Mouse (Mus musculus): Measurements from ENCODE around the gene Wnt10b. TPM values are rescaled to one million over a fixed set of nuclear protein-coding genes. Genes with fewer than 3 reads are reported as not detected.

Gene Wnt10b
- polyA plus RNA-seq, 1 experiment from 2014 or later, result not detected

DNA sequence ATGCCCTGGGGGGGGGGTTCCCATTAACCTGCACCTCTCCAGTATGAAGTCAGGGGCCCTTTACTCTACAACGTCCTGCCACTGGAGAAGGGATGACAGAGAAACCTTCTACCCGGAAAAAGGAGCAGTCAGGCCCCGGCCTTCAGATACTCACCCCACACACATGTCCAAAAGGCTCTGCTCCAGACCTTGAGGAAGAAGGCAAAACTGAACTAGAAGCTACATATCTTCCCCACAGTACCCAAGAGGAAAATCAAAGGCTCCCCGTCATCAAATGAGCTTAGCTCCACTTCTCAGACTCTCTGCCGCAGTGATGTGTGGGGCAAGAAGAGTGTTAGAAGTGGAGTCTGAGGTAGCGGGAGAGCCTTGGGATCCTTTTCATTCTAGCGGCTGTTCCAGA lies 51.2 kb downstream of the Wnt10b start:
- Histone ChIP-seq H3K4me1 (ENCODE audit: control insufficient read depth, insufficient read depth, low read length) (0 out of 2 replicates have a peak, but pooled peaks cover 12% of the 10 kb centered on the region), H3K9ac (replicated peaks; ENCODE audit: low read depth, low read length) (no peak overlapping the region; the same call in 1 of the 2 replicates), H3K4me3 (ENCODE audit: low read depth, low read length) (peak overlapping the region; percentile 59), H3K36me3 (ENCODE audit: control insufficient read depth, insufficient read depth, low read length) (no peaks in the 10 kb centered on the region), H3K9me3 (ENCODE audit: control insufficient read depth, low read depth, low read length) (no peaks in the 10 kb centered on the region), H3K27ac (ENCODE audit: low read length) (no peak overlapping the region), H3K27me3 (ENCODE audit: control insufficient read depth, insufficient read depth, low read length) (no peaks in the 10 kb centered on the region), H3K4me2 (replicated peaks; ENCODE audit: low read depth, low read length) (peak overlapping the region; percentile 98)
- WGBS, result 45% methylated on average over 7 of the region's 7 CpGs
- no peak for ATAC-seq (ENCODE audit: insufficient number of reproducible peaks, insufficient read depth, low FRiP score, low read depth)

DNA sequence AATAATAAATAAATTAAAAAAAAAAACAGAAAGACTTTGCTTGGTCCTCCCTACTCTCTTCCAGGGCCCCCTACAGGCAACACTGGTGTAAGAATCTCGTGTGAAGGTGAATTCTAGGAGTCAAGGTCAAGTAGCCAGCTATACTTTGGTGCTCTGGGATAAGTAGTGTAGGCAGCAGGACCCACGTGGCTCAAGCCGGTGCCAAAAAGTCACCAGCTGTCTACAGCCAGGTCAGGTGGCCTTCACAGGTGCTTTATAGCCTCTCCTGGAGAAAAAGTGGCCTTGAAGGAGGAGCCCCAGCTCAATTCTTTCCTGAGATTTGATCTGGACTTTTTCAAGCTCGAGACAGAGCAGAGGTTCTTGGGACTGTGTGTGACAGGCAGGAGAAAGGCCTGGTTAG lies 51.9 kb downstream of the Wnt10b start:
- no peak overlapping the region for H3K4me3 ChIP-seq (ENCODE audit: low read depth, low read length)
- 67% methylated on average over 4 of the region's 4 CpGs for WGBS
- H3K36me3 ChIP-seq (ENCODE audit: control insufficient read depth, insufficient read depth, low read length), result no peaks in the 10 kb centered on the region
- no peak overlapping the region for H3K9ac ChIP-seq (replicated peaks; ENCODE audit: low read depth, low read length)
- H3K4me2 ChIP-seq (replicated peaks; ENCODE audit: low read depth, low read length), result no peak overlapping the region
- H3K4me1 ChIP-seq (ENCODE audit: control insufficient read depth, insufficient read depth, low read length), result 0 out of 2 replicates have a peak, but pooled peaks cover 12% of the 10 kb centered on the region
- H3K27ac ChIP-seq (ENCODE audit: low read length), result no peak overlapping the region
- H3K27me3 ChIP-seq (ENCODE audit: control insufficient read depth, insufficient read depth, low read length), result no peaks in the 10 kb centered on the region
- ATAC-seq (ENCODE audit: insufficient number of reproducible peaks, insufficient read depth, low FRiP score, low read depth), result no peak
- H3K9me3 ChIP-seq (ENCODE audit: control insufficient read depth, low read depth, low read length), result no peaks in the 10 kb centered on the region

DNA sequence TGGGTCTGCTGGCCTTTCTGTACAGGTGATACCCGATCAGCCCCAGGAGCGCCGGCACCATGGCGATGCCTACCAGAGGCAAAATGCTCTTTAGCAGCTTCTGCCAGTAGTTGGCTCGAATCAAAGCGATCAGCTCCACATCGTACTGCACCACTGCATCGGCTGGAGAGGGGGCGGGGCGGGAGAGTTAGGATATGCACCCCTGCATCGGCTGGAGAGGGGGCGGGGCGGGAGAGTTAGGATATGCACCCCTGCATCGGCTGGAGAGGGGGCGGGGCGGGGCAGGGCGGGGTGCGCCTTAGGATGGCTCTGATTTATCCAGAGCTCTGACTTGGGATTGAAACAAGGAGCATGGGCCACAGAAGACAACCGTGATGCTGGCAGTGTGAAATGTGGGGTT lies 53.5 kb downstream of the Wnt10b start:
- Histone ChIP-seq H3K4me2 (replicated peaks; ENCODE audit: low read depth, low read length) (peak overlapping the region; percentile 7; the same call in 1 of the 2 replicates), H3K4me1 (ENCODE audit: control insufficient read depth, insufficient read depth, low read length) (0 out of 2 replicates have a peak, but pooled peaks cover 12% of the 10 kb centered on the region), H3K9me3 (ENCODE audit: control insufficient read depth, low read depth, low read length) (no peaks in the 10 kb centered on the region), H3K27me3 (ENCODE audit: control insufficient read depth, insufficient read depth, low read length) (no peaks in the 10 kb centered on the region), H3K9ac (replicated peaks; ENCODE audit: low read depth, low read length) (no peak overlapping the region), H3K36me3 (ENCODE audit: control insufficient read depth, insufficient read depth, low read length) (no peaks in the 10 kb centered on the region), H3K4me3 (ENCODE audit: low read depth, low read length) (no peak overlapping the region), H3K27ac (ENCODE audit: low read length) (no peak overlapping the region)
- 28% methylated on average over 19 of the region's 19 CpGs for WGBS
- no peak for ATAC-seq (ENCODE audit: insufficient number of reproducible peaks, insufficient read depth, low FRiP score, low read depth)

DNA sequence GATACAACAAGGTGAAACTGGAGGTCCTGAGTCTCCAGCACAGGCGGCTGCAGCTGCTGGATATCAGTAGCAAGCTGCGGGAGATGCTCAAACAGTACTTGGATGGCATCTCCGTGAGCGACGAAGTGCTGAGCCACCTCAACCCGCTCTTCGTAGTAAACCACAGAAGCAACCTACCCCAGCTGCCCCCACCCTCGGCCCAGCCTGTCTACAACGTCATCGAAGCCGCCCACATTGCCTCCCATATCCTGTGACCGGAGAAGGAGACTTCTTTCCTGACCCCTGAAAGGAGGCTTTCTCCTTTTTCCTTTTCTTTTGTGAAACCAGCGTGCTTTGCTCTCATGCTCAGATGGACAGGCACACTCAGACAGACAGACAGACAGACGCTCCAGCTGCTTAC lies 55.1 kb downstream of the Wnt10b start:
- H3K4me3 ChIP-seq (ENCODE audit: low read depth, low read length), result no peak overlapping the region
- no peak overlapping the region for H3K9ac ChIP-seq (replicated peaks; ENCODE audit: low read depth, low read length)
- 0 out of 2 replicates have a peak, but pooled peaks cover 12% of the 10 kb centered on the region for H3K4me1 ChIP-seq (ENCODE audit: control insufficient read depth, insufficient read depth, low read length)
- H3K36me3 ChIP-seq (ENCODE audit: control insufficient read depth, insufficient read depth, low read length), result no peaks in the 10 kb centered on the region
- H3K27me3 ChIP-seq (ENCODE audit: control insufficient read depth, insufficient read depth, low read length), result no peaks in the 10 kb centered on the region
- 46% methylated on average over 14 of the region's 14 CpGs for WGBS
- H3K9me3 ChIP-seq (ENCODE audit: control insufficient read depth, low read depth, low read length), result no peaks in the 10 kb centered on the region
- no peak for ATAC-seq (ENCODE audit: insufficient number of reproducible peaks, insufficient read depth, low FRiP score, low read depth)
- no peak overlapping the region for H3K4me2 ChIP-seq (replicated peaks; ENCODE audit: low read depth, low read length)
- H3K27ac ChIP-seq (ENCODE audit: low read length), result no peak overlapping the region

DNA sequence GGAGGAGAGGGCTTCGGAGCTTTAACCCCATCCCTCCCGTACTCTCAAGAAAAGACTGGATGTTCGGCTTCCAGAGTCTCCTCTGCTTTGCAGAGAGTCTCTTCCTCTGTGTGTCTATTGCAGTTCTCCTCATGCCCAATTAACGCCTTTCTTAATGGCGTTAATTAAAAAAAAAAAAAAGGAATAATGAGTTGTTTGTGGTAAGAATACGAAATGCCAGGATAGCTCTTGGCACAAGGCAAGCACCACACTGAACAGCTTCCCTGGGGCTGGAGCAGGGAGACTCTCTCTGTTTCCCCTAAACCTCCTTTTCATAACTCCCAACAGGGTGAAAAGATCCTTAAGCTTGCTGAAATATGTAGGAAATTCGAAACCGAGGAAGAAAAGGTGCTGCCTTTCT lies 55.8 kb downstream of the Wnt10b start:
- 0 out of 2 replicates have a peak, but pooled peaks cover 11% of the 10 kb centered on the region for H3K4me1 ChIP-seq (ENCODE audit: control insufficient read depth, insufficient read depth, low read length)
- H3K27me3 ChIP-seq (ENCODE audit: control insufficient read depth, insufficient read depth, low read length), result no peaks in the 10 kb centered on the region
- H3K4me3 ChIP-seq (ENCODE audit: low read depth, low read length), result no peak overlapping the region
- H3K9ac ChIP-seq (replicated peaks; ENCODE audit: low read depth, low read length), result no peak overlapping the region
- H3K9me3 ChIP-seq (ENCODE audit: control insufficient read depth, low read depth, low read length), result no peaks in the 10 kb centered on the region
- no peaks in the 10 kb centered on the region for H3K36me3 ChIP-seq (ENCODE audit: control insufficient read depth, insufficient read depth, low read length)
- H3K27ac ChIP-seq (ENCODE audit: low read length), result no peak overlapping the region
- 73% methylated on average over 8 of the region's 8 CpGs for WGBS
- no peak for ATAC-seq (ENCODE audit: insufficient number of reproducible peaks, insufficient read depth, low FRiP score, low read depth)
- H3K4me2 ChIP-seq (replicated peaks; ENCODE audit: low read depth, low read length), result no peak overlapping the region

Other genes with a start within 250 kb of the Wnt10b start
- 90.6 and 92.2 TPM in 2 replicates for gene Kansl2, start 243.9 kb downstream of the Wnt10b start, polyA plus RNA-seq (2014; fragmentation: Nextera tagmentation; extraction: Ambion mirVana)
- gene Ccnt1, start 207.2 kb downstream of the Wnt10b start, polyA plus RNA-seq (2014; fragmentation: Nextera tagmentation; extraction: Ambion mirVana), result 60.0 and 61.2 TPM in 2 replicates
- gene 4930415O20Rik, start 207.1 kb downstream of the Wnt10b start, polyA plus RNA-seq (2014; fragmentation: Nextera tagmentation; extraction: Ambion mirVana), result not detected in 2 replicates
- gene Adcy6, start 168.1 kb downstream of the Wnt10b start, polyA plus RNA-seq (2014; fragmentation: Nextera tagmentation; extraction: Ambion mirVana), result 21.9 and 23.0 TPM in 2 replicates
- gene Cacnb3, start 147.3 kb downstream of the Wnt10b start, polyA plus RNA-seq (2014; fragmentation: Nextera tagmentation; extraction: Ambion mirVana), result 34.4 TPM in 2 replicates
- 30.1 and 30.3 TPM in 2 replicates for gene Ddx23, start 115.3 kb downstream of the Wnt10b start, polyA plus RNA-seq (2014; fragmentation: Nextera tagmentation; extraction: Ambion mirVana)
- gene Rnd1, start 100.7 kb downstream of the Wnt10b start, polyA plus RNA-seq (2014; fragmentation: Nextera tagmentation; extraction: Ambion mirVana), result 0.75 and 0.83 TPM in 2 replicates
- gene Ccdc65, start 69.9 kb downstream of the Wnt10b start, polyA plus RNA-seq (2014; fragmentation: Nextera tagmentation; extraction: Ambion mirVana), result 1.2 and 1.4 TPM in 2 replicates
- 38.1 and 39.2 TPM in 2 replicates for gene Fkbp11, start 50.0 kb downstream of the Wnt10b start, polyA plus RNA-seq (2014; fragmentation: Nextera tagmentation; extraction: Ambion mirVana)
- 33.2 and 34.5 TPM in 2 replicates for gene Arf3, start 14.9 kb downstream of the Wnt10b start, polyA plus RNA-seq (2014; fragmentation: Nextera tagmentation; extraction: Ambion mirVana)
- not detected in 2 replicates for gene Wnt1, start 11.7 kb upstream of the Wnt10b start, polyA plus RNA-seq (2014; fragmentation: Nextera tagmentation; extraction: Ambion mirVana)
- gene Ddn, start 31.3 kb upstream of the Wnt10b start, polyA plus RNA-seq (2014; fragmentation: Nextera tagmentation; extraction: Ambion mirVana), result not detected in 2 replicates
- gene Prkag1, start 53.4 kb upstream of the Wnt10b start, polyA plus RNA-seq (2014; fragmentation: Nextera tagmentation; extraction: Ambion mirVana), result 76.3 and 80.0 TPM in 2 replicates
- 19.5 and 21.4 TPM in 2 replicates for gene Kmt2d, start 93.1 kb upstream of the Wnt10b start, polyA plus RNA-seq (2014; fragmentation: Nextera tagmentation; extraction: Ambion mirVana)
- 8.1 and 9.9 TPM in 2 replicates for gene Rhebl1, start 116.4 kb upstream of the Wnt10b start, polyA plus RNA-seq (2014; fragmentation: Nextera tagmentation; extraction: Ambion mirVana)
- 0.65 and 0.77 TPM in 2 replicates for gene Dhh, start 120.4 kb upstream of the Wnt10b start, polyA plus RNA-seq (2014; fragmentation: Nextera tagmentation; extraction: Ambion mirVana)
- 5.1 and 8.8 TPM in 2 replicates for gene Lmbr1l, start 140.1 kb upstream of the Wnt10b start, polyA plus RNA-seq (2014; fragmentation: Nextera tagmentation; extraction: Ambion mirVana)
- 1,548 and 1,685 TPM in 2 replicates for gene Tuba1b, start 156.4 kb upstream of the Wnt10b start, polyA plus RNA-seq (2014; fragmentation: Nextera tagmentation; extraction: Ambion mirVana)
- not detected in 2 replicates for gene Gm49450, start 175.4 kb upstream of the Wnt10b start, polyA plus RNA-seq (2014; fragmentation: Nextera tagmentation; extraction: Ambion mirVana)
- 1,231 and 1,258 TPM in 2 replicates for gene Tuba1a, start 175.6 kb upstream of the Wnt10b start, polyA plus RNA-seq (2014; fragmentation: Nextera tagmentation; extraction: Ambion mirVana)

Data from stomach, embryonic 14.5 days (tissue).